Mouse (Mus musculus) adrenal gland, postnatal 25 days (tissue): ENCODE results near the gene Sh3bgr. TPM values are rescaled to one million over a fixed set of nuclear protein-coding genes. Genes with fewer than 3 reads are reported as not detected.

ENCODE experiments used
- DNase-seq: peaks from one replicate; pipeline ENCODE4 v3.0.0; 2021; ENCODE audit warnings: mixed read lengths
- long read RNA-seq: library from polyadenylated mRNA; stranded (forward); transcript quantifications from one replicate; pipeline ENCODE4 v2.0.0, GENCODE M21; 2021
- total RNA-seq: library from RNA; stranded (reverse); gene quantifications from 2 replicates; pipeline ENCODE4 v1.2.3, GENCODE M21; 2021

The Sh3bgr gene
- 24.7 and 28.6 TPM in 2 replicates for total RNA-seq
- long read RNA-seq, partial matches to known transcripts: 1 of 7 reads
- long read RNA-seq, other reads (novel, unspliced or antisense): 2 of 7 reads

- DNase-seq: peak; percentile 77
Observed at GRCm38 (mm10) chr16:96199913-96200701, at the start of gene Sh3bgr. Gene Sh3bgr, plus strand, starts transcription at chr16:96200450.

DNA sequence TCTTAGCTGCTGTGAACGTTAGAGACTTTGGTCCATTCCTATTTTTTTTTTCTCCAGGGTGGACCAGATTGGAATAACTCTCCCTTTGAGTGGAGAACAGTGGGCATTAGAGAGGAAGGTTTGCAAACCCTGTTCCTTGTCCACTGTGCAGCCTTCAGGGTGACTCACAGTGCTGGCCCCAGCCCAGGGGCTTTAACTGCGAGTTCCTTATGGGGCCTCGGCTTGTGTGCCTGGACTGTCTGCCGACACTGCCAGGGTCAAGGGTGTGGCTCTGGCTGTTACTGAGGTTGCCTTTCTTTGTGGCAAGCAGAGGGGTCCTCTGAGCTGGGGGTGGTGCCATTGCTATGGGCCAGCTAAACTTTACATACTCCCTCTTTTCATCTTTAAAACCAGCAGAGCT is 49.3 kb upstream of the Sh3bgr start:
- peak; percentile 89 for DNase-seq

DNA sequence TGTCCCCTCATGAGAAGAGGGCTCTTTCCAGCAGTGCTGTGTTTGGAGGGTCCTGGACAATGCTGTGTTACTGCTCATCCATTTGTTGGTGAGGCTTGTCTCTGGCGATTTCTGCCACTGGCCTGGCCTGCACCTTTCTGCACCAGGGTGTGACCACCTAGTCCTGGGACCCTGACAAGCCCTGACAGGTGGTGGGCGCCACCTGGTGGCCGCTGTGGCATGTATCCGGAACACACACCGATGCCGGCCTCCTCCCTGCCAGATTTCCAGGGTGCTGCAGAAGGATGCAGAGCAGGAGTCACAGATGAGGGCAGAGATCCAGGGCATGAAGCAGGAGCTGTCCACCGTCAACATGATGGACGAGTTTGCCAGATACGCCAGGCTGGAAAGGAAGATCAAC is 48.7 kb upstream of the Sh3bgr start:
- DNase-seq: peak; percentile 86

DNA sequence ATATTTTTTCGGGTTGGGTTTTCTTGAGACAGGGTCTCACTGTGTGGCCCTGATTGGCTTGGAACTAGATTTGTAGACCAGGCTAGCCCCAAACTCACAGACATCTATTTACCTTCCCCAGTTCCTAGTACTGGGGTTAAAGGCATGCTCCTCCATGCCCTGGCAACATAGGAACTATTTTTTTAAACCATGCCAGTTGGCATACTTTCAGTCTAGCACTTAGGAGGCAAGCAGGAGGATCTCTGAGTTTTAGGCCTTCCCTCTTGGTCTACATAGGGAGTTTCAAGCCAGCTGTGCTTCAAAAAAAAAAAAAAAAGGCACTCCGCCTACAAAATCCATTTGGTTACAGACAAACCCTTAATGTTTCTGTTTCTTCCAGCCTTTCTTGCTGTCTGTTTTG is 45.8 kb upstream of the Sh3bgr start:
- DNase-seq: no peak

DNA sequence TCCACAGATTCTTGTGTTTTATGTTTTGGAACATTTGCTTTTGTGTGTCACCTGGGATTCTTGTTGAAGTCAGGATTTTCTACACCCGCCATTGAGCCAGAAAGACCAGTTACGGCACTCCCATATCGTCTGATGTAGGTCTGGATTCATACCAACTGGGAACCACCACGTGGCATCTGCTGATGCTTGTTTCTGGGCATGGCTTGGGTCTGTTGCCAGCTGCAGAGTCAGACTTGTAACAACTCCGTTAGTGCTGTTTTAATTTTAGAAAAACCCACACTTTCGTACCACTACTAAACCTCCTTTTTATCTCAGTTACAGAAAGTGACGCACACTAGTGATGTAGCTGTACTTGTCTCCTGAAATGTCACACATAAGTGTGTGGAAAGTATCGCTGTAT is 44.2 kb upstream of the Sh3bgr start:
- no peak for DNase-seq

GRCm38 (mm10) chr16:96157171-96157570 is 43.1 kb upstream of the Sh3bgr start:
- DNase-seq: no peak

GRCm38 (mm10) chr16:96158511-96159080 is 41.7 kb upstream of the Sh3bgr start:
- peak; percentile 36 for DNase-seq

GRCm38 (mm10) chr16:96159091-96159731 is 41.0 kb upstream of the Sh3bgr start:
- peak; percentile 70 for DNase-seq

GRCm38 (mm10) chr16:96159794-96160346 is 40.4 kb upstream of the Sh3bgr start:
- DNase-seq: no peak

DNA sequence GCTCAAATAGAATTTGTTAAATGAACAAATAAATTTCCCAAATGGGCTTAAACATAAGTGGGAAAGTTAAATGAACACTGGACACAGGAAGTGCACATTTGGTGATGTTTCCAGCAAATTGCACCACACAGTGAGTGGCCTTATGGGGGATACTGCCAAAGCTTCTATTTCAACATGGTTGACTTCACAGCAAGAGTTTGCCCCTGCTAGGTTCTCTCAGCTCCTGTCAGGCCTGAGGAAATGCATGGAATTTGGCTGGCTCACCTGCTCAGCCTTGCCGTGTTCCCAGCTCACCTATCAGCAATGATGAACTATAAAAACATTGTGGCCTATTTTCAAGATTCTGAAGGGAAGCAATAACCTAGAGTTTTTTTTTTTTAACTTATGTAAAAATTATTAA is 39.3 kb upstream of the Sh3bgr start:
- no peak for DNase-seq

DNA sequence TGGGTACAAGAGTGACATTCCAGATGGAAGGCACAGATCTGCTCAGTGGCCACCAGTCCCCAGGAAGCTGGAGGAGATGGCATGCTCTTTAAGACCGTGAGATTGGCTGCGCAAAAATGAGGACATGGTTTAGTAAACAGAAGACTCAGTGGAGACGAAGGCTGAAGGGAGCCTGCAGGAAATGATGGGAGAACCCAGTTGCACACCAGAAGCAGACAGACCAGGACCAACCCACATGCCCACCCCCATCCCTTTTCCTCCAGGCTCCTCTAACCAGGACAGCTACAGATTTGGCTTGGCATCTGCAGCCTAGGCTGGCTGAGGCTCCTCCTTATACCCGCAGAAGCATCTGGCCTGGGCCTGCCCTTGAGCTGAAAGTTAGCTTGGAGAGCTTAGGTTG is 38.9 kb upstream of the Sh3bgr start:
- no peak for DNase-seq

GRCm38 (mm10) chr16:96165723-96166264 is 34.5 kb upstream of the Sh3bgr start:
- no peak for DNase-seq

- no peak for DNase-seq
Observed at GRCm38 (mm10) chr16:96168837-96169236, 31.4 kb upstream of the Sh3bgr start.

DNA sequence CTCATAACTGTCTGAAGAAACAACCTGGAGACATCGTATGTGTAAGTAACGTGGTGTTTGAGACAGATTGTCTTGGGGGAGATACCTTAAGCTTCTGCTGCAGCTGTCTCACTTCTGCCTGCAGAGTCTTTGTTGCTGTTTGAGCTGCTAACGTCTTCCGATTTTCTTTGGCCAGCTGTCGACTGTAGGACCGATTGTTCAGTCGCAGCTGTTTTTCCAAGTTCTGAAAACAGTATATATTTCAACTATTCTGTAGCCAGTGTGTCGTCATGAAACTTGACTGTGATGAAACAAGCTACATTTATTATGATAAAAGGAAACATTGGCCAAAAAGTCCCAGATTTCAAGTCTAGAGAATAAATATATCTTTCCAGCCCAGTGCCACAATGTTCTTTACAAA is 26.6 kb upstream of the Sh3bgr start:
- DNase-seq: no peak

- DNase-seq: no peak
Observed at GRCm38 (mm10) chr16:96175399-96175798, 24.9 kb upstream of the Sh3bgr start.

GRCm38 (mm10) chr16:96179156-96179555 is 21.1 kb upstream of the Sh3bgr start:
- no peak for DNase-seq

DNA sequence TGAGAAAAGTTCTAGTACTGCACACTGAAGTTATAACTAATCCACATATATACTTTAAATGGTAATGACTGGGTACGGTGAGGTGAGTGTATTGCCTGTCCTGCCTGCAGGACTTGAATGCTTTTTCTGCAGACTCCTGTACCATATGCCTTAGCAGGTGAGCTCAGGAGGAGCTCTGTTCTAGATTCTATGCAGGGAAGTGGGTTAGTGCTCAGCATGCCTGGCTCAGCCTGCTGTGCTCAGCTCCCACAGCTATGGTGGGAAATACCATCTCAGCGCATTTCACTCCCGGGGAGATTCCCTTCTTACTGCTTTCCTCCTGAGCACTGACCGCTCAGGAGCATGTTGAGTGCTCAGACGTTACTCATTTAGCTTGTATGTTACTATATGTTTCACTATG is 12.6 kb upstream of the Sh3bgr start:
- no peak for DNase-seq

DNA sequence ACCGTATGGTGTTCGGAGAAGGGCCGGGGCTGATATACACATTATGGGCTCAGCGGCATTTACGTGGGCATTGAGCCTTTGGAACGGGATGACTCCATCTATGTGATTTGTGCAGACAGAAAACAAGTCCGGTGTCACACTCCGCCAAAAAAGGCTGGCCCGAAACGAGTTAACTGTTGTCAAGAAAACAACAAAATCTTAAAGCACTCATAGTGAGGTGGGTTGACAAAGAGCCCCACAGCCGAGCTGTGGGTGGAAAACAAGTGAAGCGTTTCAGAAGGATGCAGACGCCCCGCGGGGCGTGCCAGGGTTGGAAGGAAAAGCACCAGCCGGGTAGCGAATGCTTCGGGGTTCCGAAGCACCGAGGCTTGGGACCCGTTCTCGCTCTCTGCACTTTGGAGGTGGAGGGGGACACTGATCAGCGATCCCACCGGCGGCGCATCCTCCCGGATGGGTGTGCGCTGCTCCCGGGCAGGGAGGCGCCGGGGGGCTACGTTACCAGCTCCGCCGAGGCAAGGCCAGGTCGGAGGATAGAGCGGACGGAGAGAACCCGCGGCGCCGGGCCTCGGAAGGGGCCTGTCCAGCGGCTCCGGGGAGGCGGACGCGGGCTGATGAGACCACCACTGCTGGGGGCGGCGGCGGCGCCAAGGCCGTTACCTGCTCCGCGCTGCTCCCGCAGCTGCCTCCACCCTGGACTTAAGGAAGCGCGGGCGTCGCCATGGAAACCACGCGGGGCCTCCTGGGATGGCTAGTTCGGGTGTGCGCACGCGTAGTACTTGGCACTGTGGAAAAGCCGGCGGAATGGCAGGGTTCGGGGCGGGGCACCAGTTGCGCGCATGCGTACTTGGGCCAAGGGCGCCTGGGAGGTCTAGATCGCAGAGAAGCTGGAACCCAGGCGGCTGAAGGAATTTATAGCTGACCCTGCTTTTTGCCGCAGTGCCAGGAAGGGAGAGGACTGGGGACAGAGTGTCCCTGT is 8.4 kb upstream of the Sh3bgr start, which contains the start of gene Lca5l:
Gene Lca5l, minus strand, starts transcription at position 741 of the 976 bp plus-strand sequence.
- peak; percentile 100 for DNase-seq

DNA sequence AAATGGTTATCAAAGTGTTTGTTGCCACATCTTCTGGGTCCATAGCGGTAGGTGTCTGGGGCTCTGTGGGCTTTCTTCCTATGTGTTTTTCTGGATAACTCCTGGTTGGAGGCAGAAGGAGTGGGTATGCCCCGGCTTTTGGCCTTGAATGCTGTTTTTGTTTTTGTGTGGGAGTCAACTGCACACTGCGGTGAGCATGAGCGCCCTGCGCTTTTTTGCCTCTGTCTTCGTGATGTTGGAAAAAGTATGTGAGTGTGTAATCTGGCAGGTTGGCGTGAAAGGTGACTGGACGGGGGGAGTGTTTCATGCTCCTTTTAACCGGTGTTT is 415 bp downstream of the Sh3bgr start:
- DNase-seq: no peak

GRCm38 (mm10) chr16:96201485-96202232 is 1.4 kb downstream of the Sh3bgr start:
- DNase-seq: peak; percentile 10

DNA sequence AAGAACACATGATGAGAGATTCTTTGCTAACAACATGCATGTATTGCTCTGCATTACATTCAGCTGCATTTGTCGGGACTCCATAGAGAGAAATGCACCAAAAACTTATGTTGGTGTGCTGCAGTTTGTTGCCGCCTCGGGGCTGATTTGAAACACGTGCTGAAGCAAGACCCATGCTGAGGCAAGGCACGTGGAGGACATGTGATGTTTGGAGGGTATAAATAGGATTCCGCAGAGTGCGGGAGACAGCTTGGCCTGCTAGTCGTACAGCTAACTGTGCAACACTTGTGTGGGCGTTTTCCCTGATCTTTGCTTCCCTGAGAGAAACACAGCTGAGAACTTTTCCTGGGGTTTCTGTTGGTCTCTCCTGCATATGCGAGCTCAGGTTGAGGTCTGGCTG is 9.5 kb downstream of the Sh3bgr start:
- DNase-seq: no peak
